Mouse (Mus musculus) gonadal fat pad, adult 2 months (tissue): ENCODE data around the gene Inhbc. TPM values are rescaled to one million over a fixed set of nuclear protein-coding genes. Genes with fewer than 3 reads are reported as not detected.

Source experiments
- DNase-seq: peaks from one replicate; pipeline ENCODE4 v3.0.0-alpha.2; 2012; ENCODE audit warnings: low read depth
- polyA plus RNA-seq: library from polyadenylated mRNA; depleted of rRNA; stranded (reverse); fragments of >200 nt; gene quantifications from 2 replicates; pipeline ENCODE4 v1.2.3, GENCODE M21; 2012; rRNA removed

Gene Inhbc
- 0.06 TPM in 1 of 2 replicates, not detected in the other for polyA plus RNA-seq

DNA sequence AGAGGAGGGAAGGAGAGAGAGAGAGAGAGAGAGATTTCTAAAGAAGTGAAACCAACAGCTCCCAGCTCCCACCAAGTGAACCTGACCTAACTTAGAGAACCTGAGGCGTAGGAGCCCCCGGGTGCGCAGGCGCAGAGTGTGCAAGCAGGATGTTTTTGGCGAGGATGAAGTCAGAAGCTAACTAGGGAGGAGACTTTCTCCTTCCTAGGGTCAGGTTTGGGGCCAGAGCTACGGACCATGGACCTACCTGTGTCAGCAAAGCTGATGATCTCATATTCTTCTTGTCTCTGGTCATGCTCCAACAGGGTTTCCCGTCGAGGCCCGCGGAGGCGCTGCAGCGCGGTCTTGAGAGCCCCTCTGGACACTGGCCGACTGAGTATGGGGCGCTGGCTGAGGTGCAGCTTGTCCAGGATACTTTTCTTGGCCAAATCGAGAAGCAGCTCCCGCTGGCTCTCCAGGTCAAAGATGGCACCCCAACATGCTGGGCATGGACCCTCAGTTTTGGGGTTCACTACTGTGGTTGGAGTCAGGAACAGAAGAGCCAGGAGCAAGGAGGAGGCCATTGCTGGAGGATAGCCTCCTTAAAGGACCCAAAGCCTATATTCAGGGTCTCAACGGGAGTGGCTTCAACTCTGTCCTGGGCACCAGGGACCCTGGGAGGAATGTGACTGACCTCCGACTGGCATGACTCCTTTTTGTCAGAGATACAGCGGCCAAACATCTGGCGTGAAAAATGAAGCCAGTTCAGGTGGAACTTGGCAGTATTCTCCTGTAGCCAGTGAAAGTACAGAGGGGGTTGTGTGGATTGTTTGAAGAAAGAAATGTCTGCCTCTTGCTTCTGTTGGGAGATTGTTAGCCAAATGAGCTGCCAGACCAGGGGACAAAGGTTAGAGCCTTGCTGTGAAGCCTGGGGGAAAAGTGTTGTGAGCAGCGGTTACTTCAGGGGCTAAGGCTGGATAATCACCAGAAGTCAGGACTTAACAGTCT is at the start of gene Inhbc:
Gene Inhbc (minus strand): TSS at position 598 of the 987 bp plus-strand sequence.
- no peak for DNase-seq

DNA sequence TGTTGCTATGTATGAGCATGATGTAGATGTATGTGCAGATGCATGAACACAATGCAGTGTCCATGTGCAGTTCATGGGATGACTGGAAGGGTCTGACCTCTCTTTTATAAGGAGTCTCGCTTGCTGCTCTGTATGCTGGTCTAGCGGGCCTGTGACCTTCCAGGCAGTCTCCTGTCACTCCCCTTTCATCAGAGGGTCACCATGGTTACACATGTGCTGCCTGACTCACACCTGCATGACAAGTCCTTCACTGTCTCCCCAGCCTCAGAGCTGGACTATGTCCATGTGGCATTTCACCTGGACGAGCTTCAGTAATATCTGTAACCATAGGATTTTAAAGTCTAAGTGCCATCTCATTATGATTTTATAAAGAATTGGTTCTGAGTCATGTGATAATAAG is 43.9 kb upstream of the Inhbc start:
- no peak for DNase-seq

DNA sequence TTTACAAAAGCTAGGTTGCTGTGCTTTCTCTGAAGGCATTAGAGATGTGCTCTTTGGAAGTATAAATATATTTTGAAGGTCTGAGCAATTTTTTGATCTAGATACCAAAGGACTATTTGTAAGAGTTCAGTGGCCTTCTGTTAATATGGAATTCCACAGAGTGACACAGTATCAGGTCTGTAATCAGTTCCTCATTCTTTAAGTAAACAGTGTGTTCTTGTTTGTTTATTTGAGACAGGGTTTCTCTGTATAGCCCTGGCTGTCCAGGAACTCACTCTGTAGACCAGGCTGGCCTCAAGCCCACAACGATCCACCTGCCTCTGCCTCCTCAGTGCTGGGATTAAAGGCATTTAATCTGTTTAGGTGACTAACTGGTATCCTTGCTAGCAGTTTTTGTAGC is 43.4 kb upstream of the Inhbc start:
- no peak for DNase-seq

DNA sequence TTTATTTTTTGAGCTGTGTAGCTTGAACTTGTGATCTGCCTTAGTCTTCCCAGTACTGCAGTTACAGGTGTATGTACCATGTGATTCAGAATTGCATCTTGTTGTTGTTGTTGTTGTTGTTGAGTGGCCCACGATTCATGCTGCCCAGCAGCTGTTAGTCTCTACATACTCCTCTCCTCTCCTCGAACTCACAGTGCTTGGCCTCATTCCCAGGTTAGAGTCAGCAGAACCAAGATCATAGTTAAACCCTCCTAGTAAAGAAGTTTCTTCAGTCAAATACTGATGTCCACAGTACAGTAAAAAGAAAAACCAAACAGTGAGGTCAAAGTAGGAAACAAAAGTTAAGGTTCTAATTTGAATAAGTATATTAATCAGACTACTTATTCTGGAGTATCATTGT is 42.5 kb upstream of the Inhbc start:
- DNase-seq, result no peak

DNA sequence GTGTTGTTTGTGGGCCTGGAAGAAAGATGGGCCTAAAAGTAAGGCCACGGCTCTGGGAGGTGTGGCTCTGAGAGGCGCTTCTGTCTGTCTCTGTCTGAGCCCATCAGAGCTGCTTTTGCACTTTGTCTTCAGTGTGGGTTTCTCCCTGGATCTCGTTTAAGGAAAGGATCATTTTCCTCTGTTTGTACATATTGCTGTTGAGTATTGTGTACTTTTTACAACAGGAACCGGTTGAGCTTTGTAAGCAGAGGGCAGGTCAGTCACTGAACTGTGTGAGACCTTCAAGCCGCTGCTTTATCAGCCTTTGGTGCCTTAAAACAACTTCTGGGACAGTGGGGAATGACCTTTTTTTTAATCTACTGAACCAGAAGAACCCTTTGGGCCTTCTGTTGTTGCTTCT is 41.9 kb upstream of the Inhbc start:
- DNase-seq, result no peak

DNA sequence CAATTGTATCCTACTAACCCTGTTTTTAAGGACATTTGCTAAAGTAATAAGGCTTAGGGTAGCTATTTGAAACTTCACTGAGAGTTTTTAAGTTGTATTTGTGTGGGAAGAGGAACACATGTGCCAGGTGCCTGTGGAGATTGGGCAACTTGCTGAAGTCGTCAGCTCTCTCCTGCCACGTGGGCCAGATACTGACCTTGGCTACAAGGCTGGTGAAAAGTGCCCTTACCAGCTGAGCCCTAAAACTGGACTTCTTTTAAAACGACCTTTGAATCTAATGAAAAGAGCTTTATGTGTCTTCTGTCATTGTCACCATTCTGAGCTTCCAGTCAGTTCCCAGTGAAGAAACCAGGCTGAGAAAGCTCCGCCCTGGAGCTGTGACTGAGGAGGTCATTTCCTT is 37.2 kb upstream of the Inhbc start:
- DNase-seq, result no peak

DNA sequence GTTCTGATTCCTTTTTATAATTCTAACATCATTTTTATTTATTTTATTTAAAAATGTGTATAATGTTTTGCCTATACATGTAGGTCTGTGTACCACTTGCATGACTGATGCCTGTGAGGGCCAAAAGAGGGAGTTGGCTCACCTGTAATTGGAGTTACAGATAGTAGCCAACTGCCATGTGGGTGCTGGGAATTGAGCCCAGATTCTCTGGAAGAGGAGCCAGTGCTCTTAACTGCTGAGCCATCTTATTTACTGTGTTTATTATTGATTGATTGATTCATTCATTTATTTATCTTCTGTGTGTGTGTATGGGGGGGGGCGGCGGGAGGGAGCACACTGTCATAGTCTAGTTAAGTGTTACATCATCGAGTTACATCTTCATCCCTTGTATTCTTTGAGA is 34.5 kb upstream of the Inhbc start:
- DNase-seq, result no peak

DNA sequence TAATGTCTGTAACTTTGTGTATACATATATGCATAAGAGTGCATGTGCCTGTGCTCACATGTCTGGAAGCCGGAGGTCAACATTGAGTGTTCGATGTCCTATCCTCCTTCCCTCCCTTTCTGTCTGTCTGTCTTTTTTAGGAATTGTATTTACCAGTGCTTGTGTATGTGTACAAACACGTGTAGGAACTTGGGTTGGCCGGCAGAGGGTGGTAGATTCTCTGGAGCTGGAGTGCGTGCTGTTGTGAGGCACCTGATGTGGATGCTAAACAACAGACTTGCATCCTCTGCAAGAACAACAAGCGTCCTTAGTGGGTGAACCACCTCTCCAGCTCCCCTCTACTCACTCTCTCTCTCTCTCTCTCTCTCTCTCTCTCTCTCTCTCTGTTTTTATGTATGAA is 21.5 kb upstream of the Inhbc start:
- DNase-seq, result no peak

DNA sequence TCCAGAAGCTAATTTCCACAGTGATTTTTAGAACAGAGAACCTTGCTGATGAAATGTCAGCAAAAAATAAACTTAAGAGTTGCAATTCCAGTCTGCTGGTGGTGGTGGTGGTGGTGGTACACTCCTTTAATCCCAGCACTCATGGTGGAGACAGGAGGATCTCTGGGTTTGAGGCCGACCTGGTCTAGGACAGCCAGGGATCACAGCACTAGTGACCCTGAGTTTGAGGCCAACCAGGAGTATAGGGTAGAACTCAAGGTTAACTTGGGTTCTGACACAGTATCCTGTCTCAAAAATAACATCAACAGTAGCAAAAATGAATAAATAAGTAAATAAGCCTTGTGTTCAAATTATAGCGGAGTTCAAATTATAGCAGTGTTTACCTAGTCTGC is 11.5 kb upstream of the Inhbc start:
- DNase-seq, result no peak

DNA sequence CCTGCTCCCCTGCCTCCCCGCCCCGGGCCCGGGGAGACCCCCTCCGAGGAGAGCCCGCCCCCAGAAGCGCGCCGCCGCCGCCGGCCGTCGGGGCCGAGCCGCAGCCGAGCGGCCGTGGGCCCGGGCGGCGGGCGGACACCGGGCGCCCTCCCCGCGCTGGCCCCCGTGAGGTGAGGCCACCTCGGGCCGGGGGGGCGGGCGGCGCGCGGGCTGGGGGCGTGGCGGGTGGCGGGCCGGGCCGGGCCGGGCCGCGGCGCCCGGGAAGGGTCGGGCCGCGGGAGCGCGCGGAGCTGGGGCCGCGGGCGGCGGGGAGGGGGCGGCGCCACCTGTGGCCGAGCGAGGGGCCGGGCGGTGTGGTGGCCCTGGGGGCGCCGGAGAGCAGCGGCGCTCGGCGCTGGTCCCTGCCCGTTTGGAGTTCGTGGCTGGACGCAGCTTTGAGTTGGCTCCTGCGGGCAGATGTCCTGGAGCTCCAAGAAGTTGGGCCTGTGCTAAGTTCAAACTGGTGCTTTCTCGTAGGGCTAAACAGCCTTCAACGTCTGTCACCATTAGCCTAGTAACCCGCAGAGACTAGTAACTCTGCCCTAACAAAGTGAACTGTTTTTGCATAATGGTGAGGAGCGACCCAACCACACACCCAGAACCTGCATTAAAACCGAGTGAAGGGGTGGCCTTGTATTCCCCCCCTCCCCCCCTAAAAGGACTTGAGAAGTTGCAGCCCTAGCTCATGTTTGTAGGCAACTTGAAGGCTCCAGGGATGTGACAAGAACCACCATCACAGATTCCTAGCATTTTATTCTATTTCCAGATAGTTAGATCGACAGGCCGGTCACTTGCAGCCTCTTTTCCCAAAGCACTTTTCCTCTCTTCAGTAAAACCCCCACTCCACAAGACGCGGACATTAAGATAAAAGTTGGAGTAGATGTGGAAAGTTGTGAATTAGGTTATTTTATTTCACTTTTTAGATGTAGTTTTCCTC is 10.8 kb upstream of the Inhbc start:
- no peak for DNase-seq

DNA sequence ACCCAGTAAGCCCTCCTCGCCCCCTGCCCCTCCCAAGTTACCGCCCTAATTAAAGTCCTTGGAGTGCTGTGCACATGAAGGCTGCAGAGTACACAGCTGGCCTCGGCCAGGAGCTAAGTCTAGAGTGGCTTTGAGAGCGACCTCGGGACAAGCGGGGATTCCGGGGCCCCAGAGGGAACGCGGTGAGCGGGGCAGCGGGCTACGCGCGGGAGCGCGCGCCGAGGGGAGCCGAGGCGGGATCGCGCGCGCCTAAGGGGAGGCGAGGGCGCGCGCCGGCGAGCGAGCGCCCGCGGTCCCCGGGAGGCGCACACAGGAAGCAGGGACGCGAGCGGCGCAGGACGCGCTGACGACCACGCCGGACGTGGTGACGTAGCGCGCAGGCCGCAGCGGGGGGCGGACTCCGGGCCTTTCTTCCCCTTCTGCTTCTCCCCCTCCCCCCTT is 10.0 kb upstream of the Inhbc start, which contains the start of gene R3hdm2:
Gene R3hdm2 (plus strand): TSS at position 77 of the 441 bp plus-strand sequence.
- DNase-seq, result no peak

DNA sequence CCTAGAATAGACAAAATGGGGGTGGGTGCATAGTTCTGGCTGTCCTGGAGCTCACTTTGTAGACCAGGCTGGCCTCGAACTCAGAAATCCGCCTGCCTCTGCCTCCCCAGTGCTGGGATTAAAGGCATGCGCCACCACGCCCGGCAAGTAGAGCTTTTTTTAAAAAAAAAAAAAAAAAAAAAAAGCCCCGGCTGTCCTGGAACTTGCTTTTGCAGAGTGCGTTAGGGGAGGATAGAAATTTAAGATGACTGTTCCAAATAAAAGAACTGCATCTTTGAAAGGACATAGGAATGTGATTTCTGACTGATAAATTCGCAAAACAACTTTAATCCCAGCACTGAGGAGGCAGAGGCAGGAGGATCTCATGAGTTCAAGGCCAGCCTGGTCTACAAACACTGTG is 9.4 kb upstream of the Inhbc start:
- DNase-seq, result no peak

DNA sequence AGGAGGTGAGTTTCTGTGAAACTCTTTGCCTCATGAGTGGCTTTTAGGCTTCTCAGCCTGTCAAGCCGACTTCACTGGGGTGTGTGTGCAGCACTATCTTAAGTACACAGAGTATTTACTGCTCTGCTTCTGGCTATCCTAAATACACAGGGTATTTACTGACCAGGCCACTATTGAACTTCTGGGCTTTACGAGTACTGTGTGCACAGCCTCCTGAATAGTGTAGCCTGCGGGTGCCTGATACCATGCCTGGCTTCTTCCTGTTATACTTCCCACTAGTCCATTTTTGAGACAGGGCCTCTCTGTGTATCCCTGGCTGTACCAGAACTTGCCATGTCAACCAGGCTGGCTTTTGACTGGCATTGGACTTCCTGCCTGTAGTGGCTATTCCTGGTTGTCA is 7.5 kb upstream of the Inhbc start:
- DNase-seq, result no peak

DNA sequence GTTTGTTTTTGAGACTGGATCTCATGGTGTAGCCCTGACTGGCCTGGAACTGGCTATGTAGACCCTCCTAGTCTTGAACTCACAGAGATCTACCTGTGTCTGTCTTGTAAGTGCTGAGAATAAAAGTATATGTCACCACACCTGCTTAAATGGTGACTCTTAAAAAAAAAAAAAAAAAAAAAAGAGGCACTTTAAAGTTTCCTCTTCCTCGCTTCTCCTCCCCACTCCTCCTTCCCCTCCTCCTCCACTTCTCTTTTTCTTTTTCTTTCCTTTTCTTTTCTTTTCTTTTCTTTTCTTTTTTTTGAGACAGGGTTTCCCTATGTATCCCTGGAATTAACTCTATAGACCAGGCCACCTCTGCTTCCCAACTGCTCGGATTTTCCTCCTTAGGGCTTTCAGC is 792 bp upstream of the Inhbc start:
- no peak for DNase-seq

DNA sequence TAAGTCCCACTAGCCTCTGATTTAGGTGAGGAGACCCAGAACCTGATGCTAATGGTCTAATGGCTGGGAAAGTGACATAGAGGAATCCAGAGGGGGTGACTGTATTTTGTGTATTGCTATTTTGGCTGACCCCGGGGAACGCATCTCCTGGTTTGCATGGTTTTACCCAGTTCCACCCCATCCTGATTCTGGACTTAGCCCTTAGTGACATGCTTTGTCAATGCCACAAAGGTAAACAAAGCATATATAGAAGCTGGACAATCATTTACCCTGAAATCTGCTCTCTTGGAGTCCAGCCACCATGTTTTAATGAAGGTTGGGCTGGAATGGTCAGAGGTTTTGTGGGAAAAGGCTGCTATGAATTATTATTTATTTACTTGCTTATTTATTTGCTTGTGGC is 2.0 kb downstream of the Inhbc start:
- no peak for DNase-seq

DNA sequence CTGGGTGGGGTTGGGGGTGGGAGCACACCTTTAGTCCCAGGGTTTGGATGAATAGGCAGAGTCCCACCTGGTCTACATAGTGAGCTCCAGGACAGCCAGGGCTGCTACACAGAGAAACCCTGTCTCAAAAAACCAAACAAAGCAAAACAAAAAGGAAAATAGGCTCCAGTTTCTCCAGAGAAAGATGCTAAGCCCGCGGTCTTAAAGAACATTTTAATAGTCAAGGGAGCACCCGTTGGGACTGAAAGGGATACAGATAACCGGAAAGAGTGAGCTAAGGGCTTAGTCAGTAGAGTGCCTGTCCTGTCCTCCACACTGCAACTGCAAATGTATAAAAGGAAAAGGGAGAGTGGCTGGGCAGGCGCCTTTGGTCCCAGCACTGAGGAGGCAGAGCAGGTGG is 3.1 kb downstream of the Inhbc start:
- DNase-seq, result no peak

DNA sequence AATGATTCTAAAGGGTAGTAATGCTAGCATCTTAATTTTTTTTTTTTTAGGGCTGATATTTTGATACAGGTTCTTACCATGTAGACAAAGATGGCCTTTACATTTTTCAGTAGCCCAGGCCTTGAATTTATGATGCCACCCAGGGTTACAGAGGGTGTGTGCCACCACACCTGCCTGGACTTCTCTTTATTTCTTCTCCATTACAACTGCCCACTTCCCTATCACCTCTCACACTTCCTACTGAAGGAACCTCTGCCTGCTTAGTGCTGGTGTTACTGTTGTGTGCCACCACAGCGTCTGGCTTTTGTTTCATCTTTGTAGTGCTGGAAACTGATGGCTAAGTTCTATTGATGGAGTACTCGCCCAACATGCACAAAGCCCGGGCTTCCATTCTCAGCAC is 9.5 kb downstream of the Inhbc start:
- DNase-seq, result no peak

DNA sequence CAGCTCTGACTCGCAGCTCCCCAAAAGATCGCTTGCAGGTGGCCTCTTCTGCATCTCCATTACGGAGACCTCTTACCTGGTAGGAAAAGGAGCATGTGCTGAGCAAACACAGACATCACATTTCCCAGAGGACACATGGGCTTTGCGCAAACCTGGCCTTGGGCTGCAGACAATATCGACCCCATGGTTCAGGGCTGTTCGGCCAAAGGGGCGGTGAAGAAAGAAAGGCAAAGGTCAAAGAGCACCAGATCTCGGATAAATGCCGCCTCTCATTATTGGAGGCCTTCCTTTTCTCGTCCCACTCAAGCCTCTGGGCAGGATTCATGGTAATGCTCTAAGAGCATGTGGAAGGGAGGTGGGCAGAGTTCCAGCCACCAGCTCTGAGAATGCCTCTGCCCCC is 14.9 kb downstream of the Inhbc start:
- no peak for DNase-seq

DNA sequence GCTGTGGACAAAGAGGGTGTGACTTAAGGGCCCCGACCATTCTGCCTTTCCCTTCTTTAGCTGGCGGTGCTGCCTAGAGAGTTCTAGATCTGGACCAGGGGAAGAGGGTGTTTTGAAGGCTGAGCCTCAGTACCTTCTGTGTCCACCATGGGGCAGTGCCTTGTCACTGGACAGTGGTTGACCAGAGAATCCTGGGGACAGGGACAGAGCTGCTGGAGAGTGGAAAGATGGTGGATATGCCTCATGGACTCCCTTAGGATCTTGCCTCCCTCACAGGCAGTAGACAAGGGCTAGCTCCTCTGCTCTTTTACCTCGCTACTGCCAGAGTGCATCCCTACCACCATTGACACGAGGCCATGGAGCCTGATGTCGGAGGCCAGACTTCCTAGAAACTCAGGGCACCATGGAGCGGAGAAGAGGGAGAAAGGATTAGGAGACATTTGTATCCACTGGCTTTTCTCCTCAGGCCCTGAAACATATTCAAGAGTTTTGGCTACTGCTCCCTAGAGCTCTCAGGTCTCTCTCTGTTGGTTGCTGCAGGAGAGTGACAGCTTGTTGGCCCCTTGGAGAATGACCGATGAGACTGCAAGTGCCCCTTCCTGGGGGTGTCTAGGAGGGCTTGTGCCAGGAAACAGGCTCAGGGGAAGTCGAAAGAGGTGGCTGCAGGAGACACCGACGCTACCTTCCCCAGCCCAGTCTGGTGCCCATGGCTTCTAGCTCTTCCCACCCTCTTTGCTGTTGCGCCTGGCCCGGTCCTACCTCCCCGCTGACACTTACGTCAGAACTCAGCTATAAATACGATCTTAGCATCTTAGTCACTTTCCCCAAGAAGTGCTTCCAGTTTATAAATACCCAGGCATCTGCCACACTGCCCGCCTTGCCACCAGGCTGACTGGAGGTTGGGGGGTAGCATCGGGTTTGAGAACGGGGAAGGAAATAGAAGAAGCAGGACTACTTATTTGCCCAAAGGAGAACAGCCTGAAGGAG is 16.0 kb downstream of the Inhbc start, which contains the start of gene Inhbe:
Gene Inhbe (minus strand): TSS at position 503 of the 987 bp plus-strand sequence.
- DNase-seq, result no peak

DNA sequence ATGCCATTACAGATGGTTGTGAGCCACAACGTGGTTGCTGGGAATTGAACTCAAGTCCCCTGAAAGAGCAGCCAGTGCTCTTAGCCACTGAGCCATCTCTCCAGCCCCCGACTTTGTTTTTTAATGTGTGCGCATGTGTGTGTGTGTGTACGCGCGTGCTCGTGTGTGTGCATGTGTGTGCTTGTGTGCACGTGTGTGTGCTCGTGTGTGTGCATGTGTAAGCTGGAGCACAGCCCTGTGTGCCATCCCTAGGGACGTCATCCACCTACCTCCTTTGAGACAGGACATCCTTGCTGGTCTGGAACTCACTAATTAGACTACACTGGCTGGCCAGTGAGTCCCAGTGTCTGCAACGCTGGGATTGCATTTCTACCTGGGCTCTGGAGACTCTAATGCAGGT is 17.5 kb downstream of the Inhbc start:
- DNase-seq, result no peak

DNA sequence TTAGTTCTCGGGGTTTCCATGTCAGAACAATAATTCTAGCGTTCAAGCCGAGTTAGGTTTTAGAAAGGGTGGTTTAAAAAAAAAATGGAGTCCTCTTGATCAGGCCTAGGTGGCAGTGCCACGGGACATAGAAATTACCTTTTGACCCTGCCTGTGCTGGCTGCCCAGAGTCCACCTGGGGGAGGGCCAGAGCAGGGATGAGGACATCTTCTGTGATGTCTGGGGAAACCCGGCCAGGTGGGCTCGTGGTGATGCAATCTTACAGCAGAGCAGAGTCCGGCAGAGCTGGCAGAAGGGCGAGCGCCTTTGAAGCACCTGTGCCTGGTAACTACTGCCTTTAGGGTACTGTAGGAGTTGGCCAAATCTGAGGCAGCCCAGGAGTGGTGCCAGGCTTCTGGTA is 18.0 kb downstream of the Inhbc start:
- DNase-seq, result no peak
